Mouse (Mus musculus) midbrain, embryonic 11.5 days (tissue): Measurements from ENCODE around the gene Scn1b. TPM values are rescaled to one million over a fixed set of nuclear protein-coding genes. Genes with fewer than 3 reads are reported as not detected.
A peak's percentile ranks its signal among the peaks of the same experiment; 100 is the strongest.

ENCODE experiments used
- ATAC-seq: fragments of 200-750 bp; cut with Nextera tagmentation; 2 replicates; pipeline ENCODE4 v1.8.0; 2017; ENCODE audit warnings: moderate TSS enrichment, moderate library complexity; ENCODE audit not compliant: low FRiP score
- DNase-seq: peaks from one replicate; pipeline ENCODE4 v3.0.0; 2015; ENCODE audit warnings: low spot score; ENCODE audit errors: missing footprints
- H3K27ac ChIP-seq: fragments of 300-500 bp; sonication (generic); 2 replicates; pipeline ENCODE4 v1.5.1; 2014; ENCODE audit warnings: low read depth, low read length
- H3K27me3 ChIP-seq: fragments of 300-500 bp; sonication (generic); 2 replicates; pipeline ENCODE4 v1.6.1; 2014; ENCODE audit warnings: mild to moderate bottlenecking, low read length, moderate library complexity, mixed read lengths; ENCODE audit not compliant: control insufficient read depth, insufficient read depth
- H3K36me3 ChIP-seq: fragments of 300-500 bp; sonication (generic); 2 replicates; pipeline ENCODE4 v1.6.1; 2014; ENCODE audit warnings: mild to moderate bottlenecking, low read length, moderate library complexity, mixed read lengths; ENCODE audit not compliant: control insufficient read depth, insufficient read depth
- H3K4me1 ChIP-seq: fragments of 300-500 bp; sonication (generic); 2 replicates; pipeline ENCODE4 v1.6.1; 2014; ENCODE audit warnings: low read length; ENCODE audit not compliant: control insufficient read depth, insufficient read depth
- H3K4me2 ChIP-seq: fragments of 300-500 bp; sonication (generic); 2 replicates; pipeline ENCODE4 v1.6.1; 2014; ENCODE audit warnings: mild to moderate bottlenecking, moderate library complexity
- H3K4me3 ChIP-seq: fragments of 300-500 bp; sonication (generic); 2 replicates; pipeline ENCODE4 v1.5.1; 2014; ENCODE audit warnings: low read depth, low read length
- H3K9ac ChIP-seq: fragments of 300-500 bp; sonication (generic); 2 replicates; pipeline ENCODE4 v1.6.1; 2014; ENCODE audit warnings: low read length
- H3K9me3 ChIP-seq: fragments of 300-500 bp; sonication (generic); 2 replicates; pipeline ENCODE4 v1.6.1; 2016; ENCODE audit warnings: low read length; ENCODE audit not compliant: control insufficient read depth
- WGBS: fragments of 180-500 bp; shearing (Covaris S2); extraction: QIAGEN DNeasy Blood & Tissue Kit; methylation state at CpG from one replicate; pipeline ENCODE4 v1.1.7; 2014; 5-methylcytosine and 5-hydroxymethylcytosine counted together
- polyA plus RNA-seq: library from polyadenylated mRNA; unstranded; fragments of >200 nt; fragmentation: Nextera tagmentation; extraction: Ambion mirVana; gene quantifications from 2 replicates; pipeline ENCODE4 v1.2.1, GENCODE M21; 2014

Scn1b gene
- polyA plus RNA-seq, 1 experiment from 2014 or later, result 1.1 TPM

DNA sequence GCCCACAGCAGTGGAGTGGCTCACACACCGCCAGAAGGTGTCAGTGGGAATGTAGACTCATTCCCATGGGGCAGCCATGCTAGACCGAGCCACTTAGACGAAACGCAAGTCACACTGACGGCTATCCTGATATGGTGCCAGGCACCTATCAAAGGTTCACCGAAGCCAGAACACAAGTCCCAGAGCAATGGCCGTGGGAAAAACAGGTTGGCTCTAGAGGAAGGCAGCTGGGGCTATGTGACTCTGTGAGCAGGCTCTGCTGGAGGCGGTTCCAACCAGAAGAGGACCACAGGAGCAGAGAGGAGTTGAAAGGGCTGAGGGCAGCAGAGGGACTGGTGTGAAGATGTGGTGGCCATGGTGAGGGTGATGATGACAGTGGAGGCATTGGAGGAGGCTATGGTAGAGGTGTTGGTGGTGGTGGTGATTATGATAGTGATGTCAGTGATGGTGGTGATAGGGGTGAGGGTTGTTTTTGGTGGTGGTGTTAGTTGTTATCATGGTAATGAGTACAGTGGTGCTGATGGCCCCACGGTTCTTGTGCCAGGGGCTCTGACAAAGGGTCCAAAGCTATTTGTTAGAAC is 40.5 kb downstream of the Scn1b start:
- no peak overlapping the region for H3K4me3 ChIP-seq
- H3K27me3 ChIP-seq, result no peaks in the 10 kb centered on the region
- no peaks in the 10 kb centered on the region for H3K9me3 ChIP-seq
- H3K36me3 ChIP-seq, result no peaks in the 10 kb centered on the region
- H3K4me2 ChIP-seq, result no peak overlapping the region
- no peak overlapping the region for H3K27ac ChIP-seq
- no peak overlapping the region for H3K9ac ChIP-seq
- DNase-seq (no peak), ATAC-seq (no peak)
- WGBS, result 92% methylated on average over 9 of the region's 9 CpGs
- peaks cover 4% of the 10 kb centered on the region; the same call in 1 of the 2 replicates for H3K4me1 ChIP-seq

DNA sequence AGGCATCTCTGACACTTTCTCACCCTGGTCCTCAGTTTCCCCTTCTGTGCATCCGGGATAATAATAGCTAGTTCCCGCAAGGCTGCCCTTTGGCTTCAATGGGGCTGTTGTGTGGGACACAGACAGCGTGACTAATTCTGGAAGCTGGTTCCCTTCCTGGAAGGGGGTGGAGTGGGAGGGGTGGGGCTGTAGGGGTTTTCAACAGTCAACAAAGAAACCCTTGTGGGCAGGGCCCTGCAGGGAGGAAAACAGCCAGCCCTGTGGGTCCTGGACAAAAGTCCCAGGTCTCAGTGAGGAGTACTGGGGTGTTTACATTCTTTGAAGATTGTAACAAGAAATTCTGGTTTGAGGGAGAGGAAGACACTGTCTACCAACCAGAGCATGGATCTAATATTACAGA is 41.6 kb downstream of the Scn1b start:
- DNase-seq, result no peak
- WGBS, result 33% methylated on average over 3 of the region's 3 CpGs
- H3K4me1 ChIP-seq, result peaks cover 4% of the 10 kb centered on the region; the same call in 1 of the 2 replicates

DNA sequence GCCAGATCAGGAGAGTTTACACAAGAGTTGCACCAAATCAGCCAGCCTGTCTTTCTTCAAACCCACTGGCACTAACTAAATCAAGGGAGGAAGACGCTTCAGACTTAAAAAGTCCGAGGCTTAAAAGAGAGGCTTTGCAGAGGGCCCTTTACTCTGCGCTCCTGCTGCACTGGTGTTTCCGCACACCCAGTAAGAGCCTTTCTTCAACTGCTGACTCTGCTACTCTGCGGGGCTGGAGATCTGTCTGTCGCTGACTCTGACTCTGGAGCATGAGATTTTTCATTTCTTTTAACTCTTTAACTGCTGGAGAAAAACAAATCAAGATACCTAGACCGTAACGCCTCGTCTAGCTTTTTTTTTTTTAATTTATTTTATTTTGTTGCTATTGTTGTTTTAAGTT is 42.7 kb downstream of the Scn1b start:
- 64% methylated on average over 9 of the region's 9 CpGs for WGBS
- Histone ChIP-seq H3K27me3 (no peaks in the 10 kb centered on the region), H3K9me3 (no peaks in the 10 kb centered on the region), H3K4me3 (no peak overlapping the region), H3K27ac (no peak overlapping the region), H3K4me2 (no peak overlapping the region), H3K4me1 (peaks cover 4% of the 10 kb centered on the region; the same call in 1 of the 2 replicates), H3K9ac (no peak overlapping the region), H3K36me3 (no peaks in the 10 kb centered on the region)
- no peak for DNase-seq
- no peak for ATAC-seq

More for the DNA sequence above, 41.6 kb downstream of the Scn1b start:
- H3K36me3 ChIP-seq, result no peaks in the 10 kb centered on the region
- H3K9me3 ChIP-seq, result no peaks in the 10 kb centered on the region
- no peaks in the 10 kb centered on the region for H3K27me3 ChIP-seq
- H3K4me2 ChIP-seq, result no peak overlapping the region
- H3K9ac ChIP-seq, result no peak overlapping the region
- H3K27ac ChIP-seq, result no peak overlapping the region
- no peak for ATAC-seq
- no peak overlapping the region for H3K4me3 ChIP-seq

- 61% methylated on average over 14 of the region's 14 CpGs for WGBS
- H3K27ac ChIP-seq, result no peak overlapping the region
These were observed 43.8 kb downstream of the Scn1b start for GRCm38 (mm10) chr7:31082831-31083588.

DNA sequence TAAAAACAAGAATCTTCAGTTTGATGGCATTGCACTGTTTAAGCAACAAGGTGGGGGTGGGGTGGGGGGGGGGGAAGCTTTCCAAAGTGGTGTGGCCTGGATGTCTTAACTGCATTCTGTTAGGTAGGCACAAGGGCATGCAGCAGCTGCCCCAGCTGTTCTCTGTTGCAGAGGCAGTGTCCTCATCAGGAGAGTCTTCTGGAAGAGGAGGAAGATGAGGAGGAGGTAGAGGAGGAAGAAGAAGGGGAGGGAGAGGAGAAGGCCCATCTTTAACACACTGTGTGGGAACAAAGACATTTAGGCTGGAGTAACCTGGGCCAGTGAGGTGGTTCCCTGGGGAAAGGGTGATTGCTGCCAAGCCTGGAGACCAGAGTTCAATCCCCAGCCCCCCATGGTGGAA is 44.7 kb downstream of the Scn1b start:
- no peak for ATAC-seq
- H3K4me2 ChIP-seq, result no peak overlapping the region
- H3K27me3 ChIP-seq, result no peaks in the 10 kb centered on the region
- H3K27ac ChIP-seq, result no peak overlapping the region
- peaks cover 4% of the 10 kb centered on the region; the same call in 1 of the 2 replicates for H3K4me1 ChIP-seq
- H3K9me3 ChIP-seq, result no peaks in the 10 kb centered on the region
- no peaks in the 10 kb centered on the region for H3K36me3 ChIP-seq
- no peak for DNase-seq
- no peak overlapping the region for H3K9ac ChIP-seq
- H3K4me3 ChIP-seq, result no peak overlapping the region

More at GRCm38 (mm10) chr7:31082831-31083588, 43.8 kb downstream of the Scn1b start:
- DNase-seq, result no peak
- Histone ChIP-seq H3K4me1 (peaks cover 4% of the 10 kb centered on the region; the same call in 1 of the 2 replicates), H3K4me2 (no peak overlapping the region), H3K9me3 (no peaks in the 10 kb centered on the region), H3K27me3 (no peaks in the 10 kb centered on the region), H3K36me3 (no peaks in the 10 kb centered on the region), H3K9ac (no peak overlapping the region), H3K4me3 (no peak overlapping the region)
- ATAC-seq, result 0 out of 2 replicates have a peak, but pooled peaks have one; percentile 22

GRCm38 (mm10) chr7:31081106-31081505 is 45.7 kb downstream of the Scn1b start:
- no peaks in the 10 kb centered on the region for H3K27me3 ChIP-seq
- no peak overlapping the region for H3K9ac ChIP-seq
- H3K27ac ChIP-seq, result no peak overlapping the region
- no peak for ATAC-seq
- DNase-seq, result no peak
- H3K4me2 ChIP-seq, result no peak overlapping the region
- no peaks in the 10 kb centered on the region for H3K36me3 ChIP-seq
- H3K4me1 ChIP-seq, result peaks cover 4% of the 10 kb centered on the region; the same call in 1 of the 2 replicates
- 61% methylated on average over 1 of the region's 1 CpGs for WGBS
- H3K9me3 ChIP-seq, result no peaks in the 10 kb centered on the region
- no peak overlapping the region for H3K4me3 ChIP-seq

DNA sequence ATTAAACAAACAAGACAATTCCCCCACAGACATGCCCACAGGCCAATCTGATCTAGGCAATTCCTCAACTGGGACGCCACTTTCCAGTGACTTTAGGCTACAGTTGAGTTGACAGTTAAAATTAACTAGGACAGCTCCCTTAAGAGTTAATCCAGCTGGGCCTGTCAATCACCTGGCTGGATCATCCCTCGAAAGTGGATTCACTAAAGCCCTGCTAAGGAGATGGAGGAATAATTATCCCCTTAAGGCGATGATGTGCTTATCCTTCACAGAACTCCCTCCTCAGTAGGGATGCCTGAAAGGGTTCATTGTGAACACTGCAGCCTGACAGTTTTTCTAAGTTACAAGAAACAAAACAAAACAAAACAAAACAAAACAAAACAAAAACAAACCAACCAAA is 46.2 kb downstream of the Scn1b start:
- ATAC-seq, result no peak
- H3K27me3 ChIP-seq, result no peaks in the 10 kb centered on the region
- no peak overlapping the region for H3K4me2 ChIP-seq
- no peak overlapping the region for H3K9ac ChIP-seq
- H3K4me3 ChIP-seq, result no peak overlapping the region
- no peak overlapping the region for H3K27ac ChIP-seq
- no peak for DNase-seq
- 47% methylated on average over 3 of the region's 3 CpGs for WGBS
- H3K4me1 ChIP-seq, result peaks cover 4% of the 10 kb centered on the region; the same call in 1 of the 2 replicates
- no peaks in the 10 kb centered on the region for H3K36me3 ChIP-seq
- H3K9me3 ChIP-seq, result no peaks in the 10 kb centered on the region

DNA sequence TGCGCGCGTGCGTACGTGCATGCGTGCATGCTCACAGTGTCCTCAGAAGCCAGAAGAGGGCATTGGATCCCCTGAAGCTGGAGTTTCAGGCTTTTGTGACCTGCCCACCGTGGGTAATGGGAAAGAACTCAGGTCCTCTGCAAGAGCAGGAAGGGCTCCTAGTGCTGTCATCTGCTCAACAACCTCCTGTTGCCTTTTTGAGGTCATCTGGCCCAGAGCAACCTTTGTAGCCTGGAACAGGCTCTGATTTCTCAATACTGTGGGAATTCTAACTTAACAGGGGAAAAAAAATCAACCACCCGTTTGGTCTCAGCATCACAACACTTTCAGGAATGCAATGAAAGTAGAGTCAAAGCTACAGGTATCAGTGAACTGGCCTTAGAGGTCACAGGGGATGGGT is 47.1 kb downstream of the Scn1b start:
- DNase-seq, result no peak
- WGBS, result 90% methylated on average over 8 of the region's 8 CpGs

DNA sequence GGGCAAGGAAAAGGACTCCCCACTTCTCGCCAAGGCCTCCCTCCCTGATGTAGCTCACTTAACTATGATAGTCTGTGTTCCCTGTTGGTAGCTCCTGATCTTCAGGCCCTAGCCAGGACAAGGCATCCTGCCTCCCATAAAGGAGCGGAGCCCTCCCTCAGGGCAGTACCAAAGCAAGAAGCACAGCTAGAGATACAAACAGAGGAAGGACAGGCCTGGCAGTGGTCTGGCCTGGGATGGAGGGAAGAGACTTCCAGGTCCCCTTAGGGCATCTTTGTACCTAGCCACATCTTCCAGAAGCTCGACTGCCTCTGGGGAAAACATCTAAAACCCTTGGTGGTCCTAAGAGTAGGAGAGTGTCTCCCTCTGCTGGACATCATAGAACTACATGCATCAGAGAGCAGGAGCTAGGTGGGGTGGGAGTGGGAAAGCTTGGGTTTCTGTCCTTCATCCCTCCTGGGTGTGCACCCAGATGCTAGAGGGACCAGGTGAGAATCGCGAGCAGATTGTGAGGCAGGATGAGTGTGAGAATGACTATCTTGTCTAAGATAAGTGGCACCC is 48.8 kb downstream of the Scn1b start:
- Histone ChIP-seq H3K36me3 (no peaks in the 10 kb centered on the region), H3K4me3 (no peak overlapping the region), H3K9me3 (no peaks in the 10 kb centered on the region), H3K4me1 (no peaks in the 10 kb centered on the region), H3K4me2 (no peak overlapping the region), H3K27me3 (no peaks in the 10 kb centered on the region), H3K27ac (no peak overlapping the region), H3K9ac (no peak overlapping the region)
- WGBS, result 42% methylated on average over 5 of the region's 5 CpGs
- ATAC-seq (no peak), DNase-seq (peak; percentile 79)

More for the DNA sequence above, 47.1 kb downstream of the Scn1b start:
- H3K4me2 ChIP-seq, result no peak overlapping the region
- ATAC-seq, result no peak
- H3K4me3 ChIP-seq, result no peak overlapping the region
- no peaks in the 10 kb centered on the region for H3K4me1 ChIP-seq
- H3K27ac ChIP-seq, result no peak overlapping the region
- no peaks in the 10 kb centered on the region for H3K9me3 ChIP-seq
- H3K36me3 ChIP-seq, result no peaks in the 10 kb centered on the region
- no peak overlapping the region for H3K9ac ChIP-seq
- H3K27me3 ChIP-seq, result no peaks in the 10 kb centered on the region
